17 mouse cellular contexts compared by ENCODE assay signal in the genomic region with DNA sequence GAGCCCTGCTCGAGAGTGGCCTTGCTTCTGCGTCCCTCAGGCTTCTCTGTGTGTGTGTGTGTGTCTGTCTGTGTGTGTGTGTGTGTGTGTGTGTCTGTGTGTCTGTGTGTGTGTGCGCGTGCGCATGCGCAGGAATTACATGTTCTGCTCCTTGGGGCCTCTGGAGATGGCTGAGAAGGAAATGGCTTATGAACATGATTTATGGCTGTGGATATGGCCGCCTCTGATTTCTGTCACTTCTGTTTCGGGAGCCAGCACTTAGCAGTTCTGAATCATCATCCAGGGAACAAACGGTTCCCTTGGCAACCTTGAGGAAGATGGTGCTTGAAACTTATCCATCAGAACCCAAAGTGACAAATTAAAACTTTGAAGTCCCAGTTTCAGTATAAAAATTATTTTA.
DNase-seq lines count a peak whose midpoint lies in the region; ATAC-seq and TF ChIP-seq lines count a peak whose summit lies in the region.
"Had no signal": no experiment of that assay in that cellular context is flagged by ENCODE, and none has a peak within 500 bp of the region (broad histone marks: within the 10 kb centered on the region; RNA-seq: fewer than 3 reads in every experiment).

No protein-coding gene starts in this region.

- H3K36me3 ChIP-seq in kidney, adult 2 months (ENCODE audit: control insufficient read depth, insufficient read depth, low read length): no peaks in the 10 kb centered on the region; the same call in none of the 2 replicates
- H3K36me3 ChIP-seq in kidney, embryonic 14.5 days (ENCODE audit: control insufficient read depth, insufficient read depth, low read length): peaks cover 38% of the 10 kb centered on the region

- H3K4me2 ChIP-seq in kidney, embryonic 14.5 days (replicated peaks; ENCODE audit: low read depth, low read length): no peak overlapping the region
- H3K4me2 ChIP-seq: intestine, embryonic 15.5 days; liver, embryonic 13.5 days; midbrain, embryonic 11.5 days had no signal

- H3K9ac ChIP-seq in kidney, embryonic 14.5 days (ENCODE audit: low read depth, low read length): no peak overlapping the region
- H3K9ac ChIP-seq: intestine, embryonic 15.5 days; liver, embryonic 13.5 days had no signal

- no peaks in the 10 kb centered on the region for H3K9me3 ChIP-seq in kidney, embryonic 14.5 days (ENCODE audit: control insufficient read depth, low read length)
- H3K9me3 ChIP-seq: intestine, embryonic 15.5 days; limb, embryonic 10.5 days; liver, embryonic 13.5 days had no signal

- no peak for TF ChIP-seq POLR2A in kidney, adult 2 months (IDR thresholded peaks at IDR 0.05; ENCODE audit: low read depth, low read length)

- no peaks in the 10 kb centered on the region for H3K4me1 ChIP-seq in kidney, adult 2 months (ENCODE audit: control insufficient read depth, insufficient read depth, low read length)
- H3K4me1 ChIP-seq in kidney, embryonic 14.5 days (ENCODE audit: control insufficient read depth, insufficient read depth, low read length): no peaks in the 10 kb centered on the region
- H3K4me1 ChIP-seq: intestine, embryonic 15.5 days; limb, embryonic 10.5 days; liver, embryonic 13.5 days had no signal

- WGBS in kidney, adult 2 months: 74% methylated on average over 9 of the region's 9 CpGs
- WGBS in kidney, embryonic 14.5 days: 71% methylated on average over 9 of the region's 9 CpGs

- peak; percentile 50 for DNase-seq in kidney, adult 2 months
- peak; percentile 74 for DNase-seq in right cerebral cortex, adult 18-20 months
- no peak for DNase-seq in right cerebral cortex, postnatal 10 days (ENCODE audit: low spot score in 2 of 2)
- peak; percentile 31 to 37 for DNase-seq in kidney, postnatal 36 days
- no peak for DNase-seq in heart, postnatal 4 days
- no peak for DNase-seq in retina, postnatal 1 day
- DNase-seq: cerebellum, adult 9-10 months; embryo, embryonic 11 days; liver, embryonic 13.5 days; lung, postnatal 36 days; spleen, adult 18-20 months had no signal

- no peak for ATAC-seq in kidney, embryonic 14.5 days (ENCODE audit: low FRiP score, low TSS enrichment)
- ATAC-seq: CD4-positive, CD25-positive, alpha-beta regulatory T cell, adult 4 months; intestine, embryonic 15.5 days had no signal

- H3K27me3 ChIP-seq in kidney, adult 2 months (replicated peaks; ENCODE audit: control insufficient read depth, insufficient read depth, low read length): no peaks in the 10 kb centered on the region
- H3K27me3 ChIP-seq in kidney, embryonic 14.5 days (ENCODE audit: control insufficient read depth, insufficient read depth, low read length): no peaks in the 10 kb centered on the region
- H3K27me3 ChIP-seq: intestine, embryonic 15.5 days; liver, embryonic 13.5 days had no signal

- no peak for TF ChIP-seq CTCF in kidney, adult 2 months (conservative IDR thresholded peaks at IDR 0.05; ENCODE audit: insufficient read depth, insufficient read length, low read depth, low read length)

- H3K4me3 ChIP-seq in kidney, adult 2 months (ENCODE audit: insufficient read depth, low read depth, low read length): no peak overlapping the region
- no peak overlapping the region for H3K4me3 ChIP-seq in kidney, embryonic 14.5 days (ENCODE audit: low read length)
- H3K4me3 ChIP-seq: intestine, embryonic 15.5 days; limb, embryonic 10.5 days; liver, embryonic 13.5 days; myocyte had no signal

- peak overlapping the region; percentile 39; the same call in 1 of the 2 replicates for H3K27ac ChIP-seq in kidney, adult 2 months (ENCODE audit: insufficient read depth, low read depth, low read length)
- no peak overlapping the region for H3K27ac ChIP-seq in kidney, embryonic 14.5 days (ENCODE audit: low read depth, low read length)
- H3K27ac ChIP-seq: intestine, embryonic 15.5 days; limb, embryonic 10.5 days; liver, embryonic 13.5 days had no signal

Comparison
In these comparisons a context has a peak if more than half of its experiments do, and no peak if none do; other contexts are left out.
1. DNase-seq: peak in kidney, adult 2 months (single experiment), right cerebral cortex, adult 18-20 months (single experiment) and kidney, postnatal 36 days (2 of 2); none in right cerebral cortex, postnatal 10 days (0 of 2), heart, postnatal 4 days (single experiment) and retina, postnatal 1 day (single experiment).